Mouse (Mus musculus): ENCODE results near the gene Sorcs3. TPM values are rescaled to one million over a fixed set of nuclear protein-coding genes. Genes with fewer than 3 reads are reported as not detected.

Sorcs3 gene
- polyA plus RNA-seq, 1 experiment from 2014 or later, result 0.18 TPM

- ATAC-seq, result no peak
- Histone ChIP-seq H3K9me3 (replicated peaks) (no peaks in the 10 kb centered on the region), H3K4me2 (no peak overlapping the region), H3K9ac (no peak overlapping the region), H3K27ac (no peak overlapping the region), H3K36me3 (no peaks in the 10 kb centered on the region), H3K27me3 (replicated peaks) (no peaks in the 10 kb centered on the region), H3K4me1 (no peaks in the 10 kb centered on the region), H3K4me3 (no peak overlapping the region)
- WGBS (ENCODE audit: insufficient replicate concordance), result 74% methylated on average over 9 of the region's 9 CpGs
Observed at GRCm38 (mm10) chr19:48755156-48755555, 549.3 kb downstream of the Sorcs3 start.

GRCm38 (mm10) chr19:48756831-48757230 is 551.0 kb downstream of the Sorcs3 start:
- no peak overlapping the region for H3K4me2 ChIP-seq
- ATAC-seq, result no peak
- H3K27ac ChIP-seq, result no peak overlapping the region
- 74% methylated on average over 6 of the region's 6 CpGs for WGBS (ENCODE audit: insufficient replicate concordance)
- no peaks in the 10 kb centered on the region for H3K27me3 ChIP-seq (replicated peaks)
- no peaks in the 10 kb centered on the region for H3K36me3 ChIP-seq
- no peaks in the 10 kb centered on the region for H3K4me1 ChIP-seq
- H3K9me3 ChIP-seq (replicated peaks), result no peaks in the 10 kb centered on the region
- no peak overlapping the region for H3K4me3 ChIP-seq
- H3K9ac ChIP-seq, result no peak overlapping the region

GRCm38 (mm10) chr19:48766524-48766923 is 560.7 kb downstream of the Sorcs3 start:
- Histone ChIP-seq H3K27ac (no peak overlapping the region), H3K4me1 (no peaks in the 10 kb centered on the region), H3K4me3 (no peak overlapping the region), H3K27me3 (replicated peaks) (no peaks in the 10 kb centered on the region), H3K4me2 (no peak overlapping the region), H3K9me3 (replicated peaks) (no peaks in the 10 kb centered on the region), H3K36me3 (no peaks in the 10 kb centered on the region), H3K9ac (no peak overlapping the region)
- 67% methylated on average over 2 of the region's 2 CpGs for WGBS (ENCODE audit: insufficient replicate concordance)
- no peak for ATAC-seq

GRCm38 (mm10) chr19:48771565-48771964 is 565.7 kb downstream of the Sorcs3 start:
- H3K4me1 ChIP-seq, result no peaks in the 10 kb centered on the region

GRCm38 (mm10) chr19:48779095-48779765 is 573.4 kb downstream of the Sorcs3 start:
- Histone ChIP-seq H3K9ac (no peak overlapping the region), H3K27me3 (replicated peaks) (no peaks in the 10 kb centered on the region), H3K27ac (no peak overlapping the region), H3K36me3 (no peaks in the 10 kb centered on the region), H3K4me2 (no peak overlapping the region), H3K4me3 (no peak overlapping the region), H3K4me1 (no peaks in the 10 kb centered on the region), H3K9me3 (replicated peaks) (no peaks in the 10 kb centered on the region)
- WGBS (ENCODE audit: insufficient replicate concordance), result 66% methylated on average over 3 of the region's 3 CpGs
- no peak for ATAC-seq

More at GRCm38 (mm10) chr19:48771565-48771964, 565.7 kb downstream of the Sorcs3 start:
- Histone ChIP-seq H3K4me2 (no peak overlapping the region), H3K4me3 (no peak overlapping the region), H3K9me3 (replicated peaks) (0 out of 2 replicates have a peak, but pooled peaks cover 4% of the 10 kb centered on the region), H3K36me3 (no peaks in the 10 kb centered on the region), H3K27ac (no peak overlapping the region), H3K27me3 (replicated peaks) (no peaks in the 10 kb centered on the region), H3K9ac (no peak overlapping the region)
- ATAC-seq, result no peak
- 55% methylated on average over 2 of the region's 2 CpGs for WGBS (ENCODE audit: insufficient replicate concordance)

GRCm38 (mm10) chr19:48780813-48781212 is 575.0 kb downstream of the Sorcs3 start:
- no peak overlapping the region for H3K9ac ChIP-seq
- 0 out of 2 replicates have a peak, but pooled peaks cover 4% of the 10 kb centered on the region for H3K9me3 ChIP-seq (replicated peaks)
- no peak overlapping the region for H3K4me2 ChIP-seq
- 48% methylated on average over 2 of the region's 2 CpGs for WGBS (ENCODE audit: insufficient replicate concordance)
- ATAC-seq, result no peak
- no peaks in the 10 kb centered on the region for H3K27me3 ChIP-seq (replicated peaks)
- H3K4me1 ChIP-seq, result no peaks in the 10 kb centered on the region
- H3K4me3 ChIP-seq, result no peak overlapping the region
- H3K36me3 ChIP-seq, result no peaks in the 10 kb centered on the region
- no peak overlapping the region for H3K27ac ChIP-seq

- no peaks in the 10 kb centered on the region for H3K4me1 ChIP-seq
- no peak overlapping the region for H3K9ac ChIP-seq
- no peaks in the 10 kb centered on the region for H3K36me3 ChIP-seq
- H3K4me3 ChIP-seq, result no peak overlapping the region
- H3K4me2 ChIP-seq, result no peak overlapping the region
- H3K27ac ChIP-seq, result no peak overlapping the region
- ATAC-seq, result no peak
- 71% methylated on average over 7 of the region's 7 CpGs for WGBS (ENCODE audit: insufficient replicate concordance)
- 0 out of 2 replicates have a peak, but pooled peaks cover 4% of the 10 kb centered on the region for H3K9me3 ChIP-seq (replicated peaks)
- no peaks in the 10 kb centered on the region for H3K27me3 ChIP-seq (replicated peaks)
Observed at GRCm38 (mm10) chr19:48782024-48782721, 576.3 kb downstream of the Sorcs3 start.

- no peaks in the 10 kb centered on the region for H3K4me1 ChIP-seq
- no peak overlapping the region for H3K27ac ChIP-seq
- H3K4me3 ChIP-seq, result no peak overlapping the region
- no peak overlapping the region for H3K4me2 ChIP-seq
- no peak for ATAC-seq
- 64% methylated on average over 4 of the region's 4 CpGs for WGBS (ENCODE audit: insufficient replicate concordance)
- no peaks in the 10 kb centered on the region for H3K36me3 ChIP-seq
- H3K9ac ChIP-seq, result no peak overlapping the region
- 0 out of 2 replicates have a peak, but pooled peaks cover 4% of the 10 kb centered on the region for H3K9me3 ChIP-seq (replicated peaks)
- H3K27me3 ChIP-seq (replicated peaks), result no peaks in the 10 kb centered on the region
Observed at GRCm38 (mm10) chr19:48787269-48787668, 581.4 kb downstream of the Sorcs3 start.

- Histone ChIP-seq H3K9me3 (replicated peaks) (no peaks in the 10 kb centered on the region), H3K27me3 (replicated peaks) (no peaks in the 10 kb centered on the region), H3K36me3 (no peaks in the 10 kb centered on the region), H3K4me1 (no peaks in the 10 kb centered on the region), H3K4me2 (no peak overlapping the region), H3K27ac (no peak overlapping the region), H3K4me3 (no peak overlapping the region), H3K9ac (no peak overlapping the region)
- ATAC-seq, result no peak
- 60% methylated on average over 6 of the region's 6 CpGs for WGBS (ENCODE audit: insufficient replicate concordance)
Observed at GRCm38 (mm10) chr19:48804546-48804945, 598.7 kb downstream of the Sorcs3 start.

GRCm38 (mm10) chr19:48811541-48811940 is 605.7 kb downstream of the Sorcs3 start:
- Histone ChIP-seq H3K9ac (no peak overlapping the region), H3K4me2 (no peak overlapping the region), H3K27me3 (replicated peaks) (no peaks in the 10 kb centered on the region), H3K9me3 (replicated peaks) (no peaks in the 10 kb centered on the region), H3K4me1 (no peaks in the 10 kb centered on the region), H3K27ac (no peak overlapping the region), H3K36me3 (no peaks in the 10 kb centered on the region), H3K4me3 (no peak overlapping the region)
- ATAC-seq, result no peak
- 44% methylated on average over 3 of the region's 3 CpGs for WGBS (ENCODE audit: insufficient replicate concordance)

- H3K4me2 ChIP-seq, result no peak overlapping the region
- H3K36me3 ChIP-seq, result no peaks in the 10 kb centered on the region
- no peak overlapping the region for H3K4me3 ChIP-seq
- no peaks in the 10 kb centered on the region for H3K27me3 ChIP-seq (replicated peaks)
- 74% methylated on average over 4 of the region's 4 CpGs for WGBS (ENCODE audit: insufficient replicate concordance)
- no peak overlapping the region for H3K27ac ChIP-seq
- no peaks in the 10 kb centered on the region for H3K4me1 ChIP-seq
- H3K9me3 ChIP-seq (replicated peaks), result no peaks in the 10 kb centered on the region
- no peak for ATAC-seq
- H3K9ac ChIP-seq, result no peak overlapping the region
Observed at GRCm38 (mm10) chr19:48813823-48814222, 608.0 kb downstream of the Sorcs3 start.

- Histone ChIP-seq H3K36me3 (no peaks in the 10 kb centered on the region), H3K27me3 (replicated peaks) (no peaks in the 10 kb centered on the region), H3K9ac (no peak overlapping the region), H3K4me3 (no peak overlapping the region), H3K4me1 (no peaks in the 10 kb centered on the region), H3K9me3 (replicated peaks) (no peaks in the 10 kb centered on the region), H3K27ac (no peak overlapping the region), H3K4me2 (no peak overlapping the region)
- WGBS (ENCODE audit: insufficient replicate concordance), result 89% methylated on average over 3 of the region's 3 CpGs
- no peak for ATAC-seq
Observed at GRCm38 (mm10) chr19:48815064-48815463, 609.2 kb downstream of the Sorcs3 start.
